Mouse (Mus musculus): ENCODE measurements around the gene Slc6a15. TPM values are rescaled to one million over a fixed set of nuclear protein-coding genes. Genes with fewer than 3 reads are reported as not detected.

The Slc6a15 gene
- polyA plus RNA-seq, 1 experiment: 0.09 TPM

DNA sequence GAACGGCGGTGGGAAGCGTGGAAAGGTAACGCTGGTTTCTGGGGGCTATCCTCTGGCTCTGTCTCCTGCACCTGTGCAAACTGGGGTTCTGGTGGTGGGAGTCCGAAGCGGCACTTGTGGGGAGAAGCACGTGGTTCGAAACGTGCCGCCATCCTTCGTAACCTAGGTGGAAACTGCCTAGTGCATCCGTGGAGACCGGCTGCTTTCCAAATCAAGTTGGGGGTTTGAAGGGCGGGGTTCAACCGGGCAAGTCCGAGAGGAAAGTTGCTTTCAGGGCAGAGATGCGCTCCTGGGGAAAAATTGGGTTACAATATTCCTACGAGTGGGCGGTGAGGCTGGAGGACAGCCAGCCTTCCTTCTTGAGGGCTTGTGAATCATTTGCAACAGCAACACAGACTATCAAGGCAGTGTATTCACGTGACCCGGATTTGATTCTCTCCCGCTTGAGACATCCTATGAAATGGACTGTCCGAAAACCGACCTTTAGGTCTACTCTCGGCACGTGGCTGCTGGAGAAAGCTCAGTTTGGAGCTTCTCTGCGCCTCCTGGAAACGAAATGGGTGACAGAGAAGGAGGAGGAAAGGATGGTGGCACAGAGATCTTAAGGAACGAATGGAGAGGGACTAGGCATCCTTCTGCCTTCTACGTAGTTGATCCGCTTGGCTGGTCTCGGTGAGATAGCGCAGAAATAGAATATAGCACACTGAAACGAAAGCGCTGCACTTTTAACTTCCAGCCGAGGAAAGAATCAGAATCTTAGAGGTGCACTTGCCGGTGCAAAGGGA, 905 bp downstream of the Slc6a15 start:
- TF ChIP-seq CTCF (IDR thresholded peaks at IDR 0.05; ENCODE audit: extremely low read depth, insufficient read length, insufficient replicate concordance, low read depth, low read length) (no peak), POLR2A (IDR thresholded peaks at IDR 0.05; ENCODE audit: low read depth, low read length) (no peak)
- Histone ChIP-seq H3K4me1 (ENCODE audit: control insufficient read depth, insufficient read depth, insufficient read length, low read length) (peaks cover 5% of the 10 kb centered on the region; the same call in 1 of the 2 replicates), H3K36me3 (ENCODE audit: control insufficient read depth, insufficient read depth, low read length) (no peaks in the 10 kb centered on the region), H3K4me3 (ENCODE audit: low read depth, low read length) (peak overlapping the region; percentile 55), H3K27ac (ENCODE audit: insufficient read depth, low read depth, low read length) (no peak overlapping the region), H3K27me3 (ENCODE audit: control insufficient read depth, insufficient read depth, low read length) (peaks cover 8% of the 10 kb centered on the region; the same call in 1 of the 2 replicates)
- WGBS: 3% methylated on average over 37 of the region's 37 CpGs

DNA sequence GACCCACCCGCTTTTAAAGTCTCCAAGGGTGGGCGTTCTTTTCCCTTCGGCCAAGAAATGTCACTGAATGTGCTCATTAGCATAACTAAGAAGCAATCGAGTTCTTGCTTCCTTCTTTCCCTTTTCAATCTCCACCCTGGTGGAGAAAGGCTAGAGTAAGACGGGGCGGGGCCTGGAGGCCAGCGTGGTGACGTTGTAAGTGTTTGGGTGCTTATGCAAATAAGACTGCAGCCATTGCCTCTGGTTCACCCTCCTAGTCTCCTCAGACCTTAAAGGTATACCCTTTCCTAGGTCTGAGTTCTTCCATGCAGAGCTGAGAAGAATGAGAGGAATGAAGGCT, 1.5 kb downstream of the Slc6a15 start:
- Histone ChIP-seq H3K4me1 (ENCODE audit: control insufficient read depth, insufficient read depth, insufficient read length, low read length) (peaks cover 5% of the 10 kb centered on the region; the same call in 1 of the 2 replicates), H3K36me3 (ENCODE audit: control insufficient read depth, insufficient read depth, low read length) (no peaks in the 10 kb centered on the region), H3K27ac (ENCODE audit: insufficient read depth, low read depth, low read length) (no peak overlapping the region), H3K27me3 (ENCODE audit: control insufficient read depth, insufficient read depth, low read length) (peaks cover 8% of the 10 kb centered on the region; the same call in 1 of the 2 replicates), H3K4me3 (ENCODE audit: low read depth, low read length) (peak overlapping the region; percentile 55)
- 2% methylated on average over 8 of the region's 8 CpGs for WGBS
- TF ChIP-seq CTCF (IDR thresholded peaks at IDR 0.05; ENCODE audit: extremely low read depth, insufficient read length, insufficient replicate concordance, low read depth, low read length): no peak
- TF ChIP-seq POLR2A (IDR thresholded peaks at IDR 0.05; ENCODE audit: low read depth, low read length): no peak

- WGBS: 17% methylated on average over 4 of the region's 4 CpGs
- TF ChIP-seq CTCF (IDR thresholded peaks at IDR 0.05; ENCODE audit: extremely low read depth, insufficient read length, insufficient replicate concordance, low read depth, low read length): no peak
- no peak for TF ChIP-seq POLR2A (IDR thresholded peaks at IDR 0.05; ENCODE audit: low read depth, low read length)
- no peaks in the 10 kb centered on the region for H3K4me1 ChIP-seq (ENCODE audit: control insufficient read depth, insufficient read depth, insufficient read length, low read length)
- H3K27ac ChIP-seq (ENCODE audit: insufficient read depth, low read depth, low read length): no peak overlapping the region
- no peak overlapping the region for H3K4me3 ChIP-seq (ENCODE audit: low read depth, low read length)
- no peaks in the 10 kb centered on the region for H3K36me3 ChIP-seq (ENCODE audit: control insufficient read depth, insufficient read depth, low read length)
- no peaks in the 10 kb centered on the region for H3K27me3 ChIP-seq (ENCODE audit: control insufficient read depth, insufficient read depth, low read length)
Observed at GRCm38 (mm10) chr10:103402171-103402570, 34.6 kb downstream of the Slc6a15 start.

- no peaks in the 10 kb centered on the region for H3K4me1 ChIP-seq (ENCODE audit: control insufficient read depth, insufficient read depth, insufficient read length, low read length)
- no peaks in the 10 kb centered on the region for H3K27me3 ChIP-seq (ENCODE audit: control insufficient read depth, insufficient read depth, low read length)
- TF ChIP-seq CTCF (IDR thresholded peaks at IDR 0.05; ENCODE audit: extremely low read depth, insufficient read length, insufficient replicate concordance, low read depth, low read length): no peak
- no peak overlapping the region for H3K27ac ChIP-seq (ENCODE audit: insufficient read depth, low read depth, low read length)
- 61% methylated on average over 1 of the region's 1 CpGs for WGBS
- no peaks in the 10 kb centered on the region for H3K36me3 ChIP-seq (ENCODE audit: control insufficient read depth, insufficient read depth, low read length)
- no peak overlapping the region for H3K4me3 ChIP-seq (ENCODE audit: low read depth, low read length)
Observed at GRCm38 (mm10) chr10:103427717-103428116, 60.1 kb downstream of the Slc6a15 start.

DNA sequence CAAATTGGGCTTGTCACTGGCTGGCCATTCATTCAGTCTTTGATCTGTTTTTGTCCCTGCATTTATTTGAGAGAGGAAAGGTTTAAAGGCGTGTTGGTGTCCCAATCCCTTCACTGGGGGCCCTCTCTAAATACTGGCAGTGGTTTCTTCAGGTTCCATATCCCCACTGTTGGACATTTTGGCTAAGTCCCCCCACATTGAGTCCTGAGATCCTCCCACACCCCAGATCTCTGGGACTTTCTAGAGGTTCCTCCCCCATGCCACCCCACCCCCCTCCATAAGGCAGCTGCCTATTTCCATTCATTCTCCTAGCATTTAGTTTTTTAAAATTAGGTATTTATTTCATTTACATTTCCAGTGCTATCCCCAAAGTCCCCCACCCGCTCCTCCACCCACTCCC, 75.0 kb downstream of the Slc6a15 start:
- no peaks in the 10 kb centered on the region for H3K27me3 ChIP-seq (ENCODE audit: control insufficient read depth, insufficient read depth, low read length)
- TF ChIP-seq CTCF (IDR thresholded peaks at IDR 0.05; ENCODE audit: extremely low read depth, insufficient read length, insufficient replicate concordance, low read depth, low read length) (no peak), POLR2A (IDR thresholded peaks at IDR 0.05; ENCODE audit: low read depth, low read length) (no peak)
- WGBS: 69% methylated on average over 2 of the region's 2 CpGs

DNA sequence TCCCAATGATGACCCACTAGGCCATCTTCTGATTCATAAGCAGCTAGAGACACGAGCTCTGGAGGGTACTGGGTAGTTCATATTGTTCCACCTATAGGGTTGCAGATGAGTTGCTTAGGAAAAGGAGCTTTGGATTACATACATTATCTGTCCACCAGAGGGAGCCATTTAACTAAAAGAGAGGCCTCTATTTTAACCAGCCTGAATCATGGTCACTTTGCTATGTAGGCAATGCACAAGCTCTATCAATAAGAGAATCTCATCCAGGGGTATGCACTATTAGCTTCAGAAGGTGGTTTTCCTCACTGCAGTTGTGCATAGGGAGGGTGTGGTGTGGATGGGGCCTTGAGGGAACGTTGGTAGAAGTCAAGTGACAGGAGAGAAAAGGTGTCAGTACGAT, 75.5 kb downstream of the Slc6a15 start:
- 40% methylated on average over 3 of the region's 3 CpGs for WGBS
- TF ChIP-seq CTCF (IDR thresholded peaks at IDR 0.05; ENCODE audit: extremely low read depth, insufficient read length, insufficient replicate concordance, low read depth, low read length) (no peak), POLR2A (IDR thresholded peaks at IDR 0.05; ENCODE audit: low read depth, low read length) (no peak)
- H3K27ac ChIP-seq (ENCODE audit: insufficient read depth, low read depth, low read length): no peak overlapping the region
- H3K27me3 ChIP-seq (ENCODE audit: control insufficient read depth, insufficient read depth, low read length): no peaks in the 10 kb centered on the region
- H3K36me3 ChIP-seq (ENCODE audit: control insufficient read depth, insufficient read depth, low read length): no peaks in the 10 kb centered on the region
- H3K4me3 ChIP-seq (ENCODE audit: low read depth, low read length): no peak overlapping the region
- H3K4me1 ChIP-seq (ENCODE audit: control insufficient read depth, insufficient read depth, insufficient read length, low read length): no peaks in the 10 kb centered on the region

More for the DNA sequence above, 75.0 kb downstream of the Slc6a15 start:
- Histone ChIP-seq H3K4me3 (ENCODE audit: low read depth, low read length) (no peak overlapping the region), H3K36me3 (ENCODE audit: control insufficient read depth, insufficient read depth, low read length) (no peaks in the 10 kb centered on the region), H3K27ac (ENCODE audit: insufficient read depth, low read depth, low read length) (no peak overlapping the region), H3K4me1 (ENCODE audit: control insufficient read depth, insufficient read depth, insufficient read length, low read length) (no peaks in the 10 kb centered on the region)

DNA sequence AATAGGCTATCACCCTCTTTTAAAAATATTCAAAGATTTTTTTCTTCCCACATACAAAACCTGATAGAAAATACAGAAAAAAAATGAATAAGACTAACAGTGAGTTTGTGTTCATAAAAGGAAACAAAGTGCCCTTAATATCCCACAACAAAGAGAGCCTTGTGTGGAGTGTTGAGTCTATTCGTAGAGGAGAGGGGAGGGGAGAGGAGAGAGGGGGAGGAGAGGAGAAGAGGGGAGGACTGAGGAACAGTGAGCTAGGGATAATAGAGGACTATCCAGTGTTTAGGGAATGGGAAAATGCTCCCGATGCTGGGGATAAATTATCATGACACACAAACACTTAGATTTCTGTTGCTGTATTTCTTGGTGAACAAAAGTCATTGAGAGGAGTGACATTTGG, 80.8 kb downstream of the Slc6a15 start:
- WGBS: 60% methylated on average over 2 of the region's 2 CpGs
- H3K4me3 ChIP-seq (ENCODE audit: low read depth, low read length): no peak overlapping the region

More for the DNA sequence above, 80.8 kb downstream of the Slc6a15 start:
- Histone ChIP-seq H3K36me3 (ENCODE audit: control insufficient read depth, insufficient read depth, low read length) (no peaks in the 10 kb centered on the region), H3K27ac (ENCODE audit: insufficient read depth, low read depth, low read length) (no peak overlapping the region), H3K27me3 (ENCODE audit: control insufficient read depth, insufficient read depth, low read length) (no peaks in the 10 kb centered on the region), H3K4me1 (ENCODE audit: control insufficient read depth, insufficient read depth, insufficient read length, low read length) (no peaks in the 10 kb centered on the region)
- TF ChIP-seq CTCF (IDR thresholded peaks at IDR 0.05; ENCODE audit: extremely low read depth, insufficient read length, insufficient replicate concordance, low read depth, low read length) (no peak), POLR2A (IDR thresholded peaks at IDR 0.05; ENCODE audit: low read depth, low read length) (no peak)
